Mouse (Mus musculus) brain, embryonic 14.5 days (tissue): ENCODE measurements around the gene Arhgap27.
"Not testable (repeated sequence)": the region's sequence is repeated elsewhere in the genome, so short reads cannot be mapped to it uniquely, and the experiment has no call there.

Source experiments
- CTCF ChIP-seq: fragments of 200-500 bp; IDR thresholded peaks from 2 replicates; pipeline ENCODE4 v1.5.1; 2012; ENCODE audit warnings: inconsistent platforms, mild to moderate bottlenecking, moderate library complexity, borderline replicate concordance; ENCODE audit not compliant: insufficient read depth, insufficient read length; ENCODE audit errors: extremely low read depth
- POLR2A ChIP-seq: fragments of 200-500 bp; IDR thresholded peaks from 2 replicates; pipeline ENCODE4 v1.6.1; 2012; ENCODE audit warnings: mild to moderate bottlenecking, inconsistent platforms, borderline replicate concordance; ENCODE audit not compliant: poor library complexity, insufficient read depth, insufficient read length, severe bottlenecking; ENCODE audit errors: extremely low read depth

DNA sequence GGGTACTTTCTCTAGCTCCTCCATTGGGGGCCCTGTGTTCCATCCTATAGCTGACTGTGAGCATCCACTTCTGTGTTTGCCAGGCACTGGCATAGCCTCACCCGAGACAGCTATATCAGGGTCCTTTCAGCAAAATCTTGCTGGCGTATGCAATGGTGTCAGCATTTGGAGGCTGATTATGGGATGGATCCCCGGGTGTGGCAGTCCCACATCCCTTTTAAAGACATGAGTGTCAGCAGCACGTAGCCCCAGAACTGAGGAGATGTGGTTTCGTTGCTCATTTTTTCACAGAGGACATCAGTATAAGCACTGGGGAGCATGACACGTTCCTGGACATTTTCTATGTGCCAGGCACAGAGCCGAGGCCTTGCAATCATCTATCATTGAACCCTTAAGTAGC lies 72.7 kb downstream of the Arhgap27 start:
- not testable (repeated sequence) for TF ChIP-seq POLR2A, CTCF
